Mouse (Mus musculus) heart, embryonic 16.5 days (tissue): ENCODE data around the gene Nrros. TPM values are rescaled to one million over a fixed set of nuclear protein-coding genes. Genes with fewer than 3 reads are reported as not detected.

Experiments used
- ATAC-seq: fragments of 200-750 bp; cut with Nextera tagmentation; replicated peaks from 2 replicates; pipeline ENCODE4 v1.8.0; 2017; ENCODE audit warnings: moderate number of reproducible peaks; ENCODE audit not compliant: insufficient read depth, low FRiP score; ENCODE audit errors: extremely low read depth
- H3K27ac ChIP-seq: fragments of 300-500 bp; sonication (generic); 2 replicates; pipeline ENCODE4 v1.5.1; 2014; ENCODE audit warnings: mild to moderate bottlenecking, low read length, control low read depth, moderate library complexity
- H3K27me3 ChIP-seq: fragments of 300-500 bp; sonication (generic); 2 replicates; pipeline ENCODE4 v1.6.1; 2014; ENCODE audit warnings: low read length, mixed read lengths; ENCODE audit not compliant: control insufficient read depth, insufficient read depth
- H3K36me3 ChIP-seq: fragments of 300-500 bp; sonication (generic); 2 replicates; pipeline ENCODE4 v1.6.1; 2014; ENCODE audit not compliant: control insufficient read depth, insufficient read depth
- H3K4me1 ChIP-seq: fragments of 300-500 bp; sonication (generic); 2 replicates; pipeline ENCODE4 v1.6.1; 2014; ENCODE audit warnings: low read length, mixed read lengths; ENCODE audit not compliant: control insufficient read depth, insufficient read depth
- H3K4me2 ChIP-seq: fragments of 300-500 bp; sonication (generic); 2 replicates; pipeline ENCODE4 v1.6.1; 2014; ENCODE audit warnings: low read depth, mild to moderate bottlenecking, control low read depth, low read length
- H3K4me3 ChIP-seq: fragments of 300-500 bp; sonication (generic); 2 replicates; pipeline ENCODE4 v1.5.1; 2014; ENCODE audit warnings: mild to moderate bottlenecking, control low read depth, low read length
- H3K9ac ChIP-seq: fragments of 300-500 bp; sonication (generic); 2 replicates; pipeline ENCODE4 v1.6.1; 2014; ENCODE audit warnings: low read length, control low read depth
- H3K9me3 ChIP-seq: fragments of 300-500 bp; sonication (generic); replicated peaks from 2 replicates; pipeline ENCODE4 v1.6.1; 2016; ENCODE audit warnings: low read length; ENCODE audit not compliant: control insufficient read depth
- WGBS: fragments of 180-500 bp; shearing (Covaris S2); extraction: QIAGEN DNeasy Blood & Tissue Kit; methylation state at CpG from one replicate; pipeline ENCODE4 v1.1.7; 2014; 5-methylcytosine and 5-hydroxymethylcytosine counted together
- polyA plus RNA-seq: library from polyadenylated mRNA; unstranded; fragments of >200 nt; fragmentation: Nextera tagmentation; extraction: Ambion mirVana; gene quantifications from 2 replicates; pipeline ENCODE4 v1.2.1, GENCODE M21; 2015

Nrros gene
- polyA plus RNA-seq, 1 experiment from 2014 or later, result 20.5 TPM

DNA sequence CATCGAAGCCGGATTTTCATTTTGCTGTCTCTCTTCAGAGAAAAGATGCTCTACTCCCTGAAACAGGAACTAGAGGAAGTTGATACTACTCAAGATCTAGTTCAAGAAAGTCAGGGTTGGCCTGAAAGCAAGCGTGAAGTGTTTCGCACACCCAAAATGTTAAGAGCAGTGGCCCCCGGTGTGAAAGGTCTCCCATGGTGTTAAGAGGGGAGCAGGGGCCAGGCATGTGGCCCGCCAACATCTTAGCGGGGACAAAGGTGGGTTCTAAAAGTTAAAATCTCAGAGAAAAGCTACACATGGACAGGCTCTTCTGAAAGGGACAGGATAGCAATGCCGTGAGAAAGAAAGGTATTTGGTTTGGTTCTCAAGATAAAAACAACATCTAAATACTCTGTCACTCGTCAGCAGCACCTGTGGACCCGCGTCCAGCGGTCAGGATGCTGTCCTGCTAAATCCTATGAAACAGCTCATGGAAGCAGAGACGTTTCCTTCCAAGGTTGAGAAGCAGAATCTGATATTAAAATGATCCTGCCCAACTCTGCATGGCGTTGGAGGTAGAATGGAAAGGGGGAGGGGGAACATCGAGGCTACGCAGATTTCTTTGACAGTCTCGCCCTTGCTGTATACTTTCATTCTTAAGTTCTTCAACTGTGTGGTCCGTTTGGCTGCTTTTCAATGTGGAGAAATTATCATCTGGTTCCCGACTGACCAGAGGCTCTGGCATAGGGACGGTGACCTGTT is 35.8 kb downstream of the Nrros start:
- Histone ChIP-seq H3K9me3 (no peaks in the 10 kb centered on the region), H3K9ac (peak overlapping the region; percentile 53), H3K4me3 (peak overlapping the region; percentile 39), H3K4me2 (peak overlapping the region; percentile 49), H3K36me3 (no peaks in the 10 kb centered on the region), H3K4me1 (no peaks in the 10 kb centered on the region; the same call in 1 of the 2 replicates), H3K27me3 (no peaks in the 10 kb centered on the region), H3K27ac (peak overlapping the region; percentile 58)
- 48% methylated on average over 20 of the region's 20 CpGs for WGBS
- no peak for ATAC-seq

GRCm38 (mm10) chr16:32127046-32127445 is 38.3 kb downstream of the Nrros start:
- Histone ChIP-seq H3K4me3 (no peak overlapping the region), H3K36me3 (no peaks in the 10 kb centered on the region), H3K4me1 (peaks cover 2% of the 10 kb centered on the region), H3K4me2 (no peak overlapping the region), H3K27me3 (no peaks in the 10 kb centered on the region), H3K27ac (peak overlapping the region; percentile 49), H3K9me3 (no peaks in the 10 kb centered on the region), H3K9ac (no peak overlapping the region)
- WGBS, result 73% methylated on average over 4 of the region's 4 CpGs
- no peak for ATAC-seq

- 80% methylated on average over 3 of the region's 3 CpGs for WGBS
- H3K36me3 ChIP-seq, result no peaks in the 10 kb centered on the region
- peak overlapping the region; percentile 38; the same call in 1 of the 2 replicates for H3K27ac ChIP-seq
- peaks cover 2% of the 10 kb centered on the region for H3K4me1 ChIP-seq
- H3K9me3 ChIP-seq, result no peaks in the 10 kb centered on the region
- H3K4me3 ChIP-seq, result no peak overlapping the region
- no peak overlapping the region for H3K4me2 ChIP-seq
- no peak for ATAC-seq
- no peaks in the 10 kb centered on the region for H3K27me3 ChIP-seq
- H3K9ac ChIP-seq, result no peak overlapping the region
Observed at GRCm38 (mm10) chr16:32125364-32125763, 40.0 kb downstream of the Nrros start.

GRCm38 (mm10) chr16:32124444-32125335 is 40.7 kb downstream of the Nrros start:
- WGBS, result 49% methylated on average over 17 of the region's 17 CpGs
- Histone ChIP-seq H3K4me2 (peak overlapping the region; percentile 14), H3K4me3 (no peak overlapping the region), H3K9ac (no peak overlapping the region), H3K4me1 (peaks cover 2% of the 10 kb centered on the region), H3K36me3 (no peaks in the 10 kb centered on the region), H3K27ac (peak overlapping the region; percentile 38), H3K9me3 (no peaks in the 10 kb centered on the region), H3K27me3 (no peaks in the 10 kb centered on the region)
- ATAC-seq, result no peak; the same call in 1 of the 2 replicates

DNA sequence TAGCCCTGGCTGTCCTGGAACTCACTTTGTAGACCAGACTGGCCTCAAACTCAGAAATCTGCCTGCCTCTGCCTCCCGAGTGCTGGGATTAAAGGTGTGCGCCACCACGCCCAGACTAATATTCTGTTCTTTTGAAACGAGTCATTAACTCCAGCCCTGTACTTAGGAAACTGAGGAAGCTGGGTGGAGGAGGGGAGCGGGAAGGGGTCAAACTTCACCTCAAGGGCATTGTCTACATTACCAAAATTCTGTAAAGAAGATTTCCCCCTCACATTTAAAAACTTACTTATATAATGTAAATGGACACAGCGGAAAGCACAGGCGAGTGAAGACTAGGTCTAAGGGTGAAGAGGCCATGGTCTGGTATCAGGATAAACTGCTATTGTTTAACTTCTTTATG is 41.4 kb downstream of the Nrros start:
- Histone ChIP-seq H3K9ac (no peak overlapping the region), H3K4me2 (no peak overlapping the region), H3K4me3 (no peak overlapping the region), H3K9me3 (no peaks in the 10 kb centered on the region), H3K27me3 (no peaks in the 10 kb centered on the region), H3K27ac (no peak overlapping the region), H3K36me3 (no peaks in the 10 kb centered on the region), H3K4me1 (peaks cover 2% of the 10 kb centered on the region)
- 84% methylated on average over 7 of the region's 7 CpGs for WGBS
- no peak for ATAC-seq

GRCm38 (mm10) chr16:32120454-32120853 is 44.9 kb downstream of the Nrros start:
- no peak overlapping the region for H3K4me3 ChIP-seq
- WGBS, result 79% methylated on average over 3 of the region's 3 CpGs
- ATAC-seq, result no peak
- H3K4me1 ChIP-seq, result peaks cover 9% of the 10 kb centered on the region
- no peaks in the 10 kb centered on the region for H3K27me3 ChIP-seq
- no peaks in the 10 kb centered on the region for H3K36me3 ChIP-seq
- no peak overlapping the region for H3K27ac ChIP-seq
- no peak overlapping the region for H3K4me2 ChIP-seq
- no peak overlapping the region for H3K9ac ChIP-seq
- no peaks in the 10 kb centered on the region for H3K9me3 ChIP-seq

- Histone ChIP-seq H3K9me3 (no peaks in the 10 kb centered on the region), H3K4me1 (peaks cover 9% of the 10 kb centered on the region), H3K4me3 (no peak overlapping the region), H3K9ac (no peak overlapping the region), H3K27ac (no peak overlapping the region), H3K36me3 (no peaks in the 10 kb centered on the region), H3K27me3 (no peaks in the 10 kb centered on the region), H3K4me2 (no peak overlapping the region)
- WGBS, result 25% methylated on average over 5 of the region's 5 CpGs
- ATAC-seq, result no peak
Observed at GRCm38 (mm10) chr16:32116186-32116585, 49.2 kb downstream of the Nrros start.

GRCm38 (mm10) chr16:32115781-32116180 is 49.6 kb downstream of the Nrros start:
- Histone ChIP-seq H3K9me3 (no peaks in the 10 kb centered on the region), H3K4me1 (peaks cover 9% of the 10 kb centered on the region), H3K27me3 (no peaks in the 10 kb centered on the region), H3K36me3 (no peaks in the 10 kb centered on the region), H3K27ac (no peak overlapping the region), H3K4me2 (peak overlapping the region; percentile 22; the same call in 1 of the 2 replicates), H3K4me3 (no peak overlapping the region), H3K9ac (no peak overlapping the region)
- ATAC-seq, result no peak
- 38% methylated on average over 6 of the region's 6 CpGs for WGBS
